Mouse (Mus musculus) MEL (cell line): ENCODE measurements around the gene Aldh9a1. TPM values are rescaled to one million over a fixed set of nuclear protein-coding genes. Genes with fewer than 3 reads are reported as not detected.

Experiments
- DNase-seq: peaks from one replicate; pipeline ENCODE4 v3.0.0; 2011; ENCODE audit warnings: low read depth, low spot score
- H3K27ac ChIP-seq: 2 replicates; pipeline ENCODE4 v1.5.1; 2012; ENCODE audit warnings: low read depth, mild to moderate bottlenecking, control low read depth, low read length, moderate library complexity; ENCODE audit not compliant: control insufficient read depth
- H3K27me3 ChIP-seq, 2 experiments: fragments of 150-350 bp in 1 of 2; sonication (generic) in 1 of 2; 2 replicates each; pipeline ENCODE4 v1.6.1; 2012; ENCODE audit warnings: low read length in 2 of 2, mild to moderate bottlenecking in 2 of 2, improper control_type of control experiment in 1 of 2, moderate library complexity in 1 of 2; ENCODE audit not compliant: insufficient read depth in 2 of 2, control insufficient read depth in 1 of 2
- H3K36me3 ChIP-seq, 2 experiments: 2 replicates each; pipeline ENCODE4 v1.6.1; 2012 to 2014; ENCODE audit warnings: low read length in 2 of 2, improper control_type of control experiment in 1 of 2, inconsistent platforms in 1 of 2, mild to moderate bottlenecking in 1 of 2; ENCODE audit not compliant: insufficient read depth in 2 of 2, control insufficient read depth in 1 of 2
- H3K4me1 ChIP-seq, 2 experiments: fragments of 150-350 bp in 1 of 2; sonication (generic) in 1 of 2; 2 replicates each; pipeline ENCODE4 v1.6.1; 2012; ENCODE audit warnings: low read length in 2 of 2, improper control_type of control experiment in 1 of 2, mild to moderate bottlenecking in 1 of 2; ENCODE audit not compliant: insufficient read depth in 2 of 2, control insufficient read depth in 1 of 2
- H3K4me3 ChIP-seq, 2 experiments: fragments of 150-350 bp in 1 of 2; sonication (generic) in 1 of 2; 2 replicates each; pipeline ENCODE4 v1.5.1; 2012; ENCODE audit warnings: low read depth in 2 of 2, low read length in 2 of 2, mild to moderate bottlenecking in 2 of 2, moderate library complexity in 2 of 2, control low read depth in 1 of 2, improper control_type of control experiment in 1 of 2; ENCODE audit not compliant: control insufficient read depth in 1 of 2, insufficient read depth in 1 of 2
- H3K79me2 ChIP-seq: 2 replicates; pipeline ENCODE4 v1.6.1; 2012; ENCODE audit warnings: mild to moderate bottlenecking, low read length, moderate library complexity; ENCODE audit not compliant: control insufficient read depth, poor library complexity, insufficient read depth
- H3K9ac ChIP-seq: 2 replicates; pipeline ENCODE4 v1.6.1; 2012; ENCODE audit warnings: low read depth, mild to moderate bottlenecking, control low read depth, low read length, moderate library complexity; ENCODE audit not compliant: control insufficient read depth, poor library complexity, severe bottlenecking
- H3K9me3 ChIP-seq: fragments of 150-350 bp; sonication (generic); replicated peaks from 2 replicates; pipeline ENCODE4 v1.6.1; 2012; ENCODE audit warnings: mild to moderate bottlenecking, low read length, improper control_type of control experiment, moderate library complexity; ENCODE audit not compliant: insufficient read depth
- BHLHE40 ChIP-seq: IDR thresholded peaks from 2 replicates; pipeline ENCODE4 v1.6.1; 2012; ENCODE audit warnings: low read depth, mild to moderate bottlenecking, inconsistent platforms, low read length, improper control_type of control experiment, borderline replicate concordance
- CTCF ChIP-seq, 3 experiments: IDR thresholded peaks in 2 of 3; conservative IDR thresholded peaks in 1 of 3; 2 replicates each; pipeline ENCODE4 v1.5.1; 2011 to 2012; ENCODE audit warnings: low read length in 3 of 3, low read depth in 2 of 3, mild to moderate bottlenecking in 2 of 3, improper control_type of control experiment in 1 of 3, inconsistent platforms in 1 of 3, mixed read lengths in 1 of 3, moderate library complexity in 1 of 3; ENCODE audit not compliant: control insufficient read depth in 1 of 3, insufficient read depth in 1 of 3, poor library complexity in 1 of 3, severe bottlenecking in 1 of 3
- GABPA ChIP-seq: IDR thresholded peaks from 2 replicates; pipeline ENCODE4 v1.6.1; 2012; ENCODE audit warnings: low read depth, mild to moderate bottlenecking, inconsistent platforms, low read length, improper control_type of control experiment, moderate library complexity
- JUND ChIP-seq: IDR thresholded peaks from 2 replicates; pipeline ENCODE4 v1.6.1; 2011; ENCODE audit warnings: low read depth, mild to moderate bottlenecking, improper control_type of control experiment, low read length
- MAX ChIP-seq: IDR thresholded peaks from 2 replicates; pipeline ENCODE4 v1.6.1; 2011; ENCODE audit warnings: low read length, improper control_type of control experiment
- MAZ ChIP-seq: IDR thresholded peaks from 2 replicates; pipeline ENCODE4 v1.6.1; 2012; ENCODE audit warnings: low read depth, mild to moderate bottlenecking, inconsistent platforms, low read length, improper control_type of control experiment
- MEF2A ChIP-seq: IDR thresholded peaks from 2 replicates; pipeline ENCODE4 v1.6.1; 2014; ENCODE audit warnings: low read depth, mild to moderate bottlenecking, inconsistent platforms, low read length, improper control_type of control experiment; ENCODE audit not compliant: poor library complexity, insufficient replicate concordance, severe bottlenecking; ENCODE audit errors: extremely low read depth
- MYB ChIP-seq: IDR thresholded peaks from 2 replicates; pipeline ENCODE4 v1.6.1; 2011; ENCODE audit warnings: mild to moderate bottlenecking, low read depth, low read length, improper control_type of control experiment
- MYC ChIP-seq: IDR thresholded peaks from 2 replicates; pipeline ENCODE4 v1.6.1; 2011; ENCODE audit warnings: low read depth, mild to moderate bottlenecking, low read length, improper control_type of control experiment, moderate library complexity
- POLR2AphosphoS2 ChIP-seq: IDR thresholded peaks from 2 replicates; pipeline ENCODE4 v1.6.1; 2011; ENCODE audit warnings: low read length, improper control_type of control experiment
- POLR2AphosphoS5 ChIP-seq: IDR thresholded peaks from 2 replicates; pipeline ENCODE4 v1.6.1; 2012; ENCODE audit warnings: low read depth, borderline replicate concordance, mild to moderate bottlenecking, inconsistent platforms, low read length, moderate library complexity, mixed read lengths
- SIN3A ChIP-seq: IDR thresholded peaks from 2 replicates; pipeline ENCODE4 v1.6.1; 2012; ENCODE audit warnings: low read length, improper control_type of control experiment, inconsistent platforms
- SMC3 ChIP-seq: IDR thresholded peaks from 2 replicates; pipeline ENCODE4 v1.6.1; 2011; ENCODE audit warnings: low read depth, low read length, improper control_type of control experiment
- TAL1 ChIP-seq: IDR thresholded peaks from 2 replicates; pipeline ENCODE4 v1.6.1; 2012; ENCODE audit warnings: mild to moderate bottlenecking, inconsistent platforms, low read length, moderate library complexity, mixed read lengths
- TCF12 ChIP-seq: IDR thresholded peaks from 2 replicates; pipeline ENCODE4 v1.6.1; 2014; ENCODE audit warnings: low read depth, mild to moderate bottlenecking, inconsistent platforms, low read length, improper control_type of control experiment, moderate library complexity
- USF2 ChIP-seq, 2 experiments: IDR thresholded peaks; 2 replicates each; pipeline ENCODE4 v1.6.1; 2011 to 2012; ENCODE audit warnings: improper control_type of control experiment in 2 of 2, low read length in 2 of 2, borderline replicate concordance in 1 of 2, inconsistent platforms in 1 of 2, low read depth in 1 of 2, mild to moderate bottlenecking in 1 of 2; ENCODE audit not compliant: insufficient read depth in 1 of 2
- ZC3H11A ChIP-seq: IDR thresholded peaks from 2 replicates; pipeline ENCODE4 v1.6.1; 2012; ENCODE audit warnings: low read depth, mild to moderate bottlenecking, inconsistent platforms, low read length, improper control_type of control experiment
- ZNF384 ChIP-seq: IDR thresholded peaks from 2 replicates; pipeline ENCODE4 v1.6.1; 2012; ENCODE audit warnings: low read depth, mild to moderate bottlenecking, inconsistent platforms, low read length, improper control_type of control experiment
- polyA plus RNA-seq, 2 experiments: library from polyadenylated mRNA; stranded (reverse) in 1 of 2; unstranded in 1 of 2; fragments of >175 nt in 1 of 2; fragments of >200 nt in 1 of 2; gene quantifications; 2 replicates each; pipeline versions ENCODE4 v1.2.1 to v1.2.4; 2012; ENCODE audit warnings: low replicate concordance in 2 of 2, low read depth in 1 of 2; ENCODE audit not compliant: insufficient read length in 2 of 2, insufficient read depth in 1 of 2, missing spikeins in 1 of 2
- total RNA-seq: library from RNA; depleted of rRNA; stranded (reverse); fragments of 300-350 nt; gene quantifications from 2 replicates; pipeline ENCODE4 v1.2.3, GENCODE M21; 2012

Aldh9a1 gene
- total and polyA plus RNA-seq, 3 experiments = 14.3 to 78.2 TPM; not detected in 1

DNA sequence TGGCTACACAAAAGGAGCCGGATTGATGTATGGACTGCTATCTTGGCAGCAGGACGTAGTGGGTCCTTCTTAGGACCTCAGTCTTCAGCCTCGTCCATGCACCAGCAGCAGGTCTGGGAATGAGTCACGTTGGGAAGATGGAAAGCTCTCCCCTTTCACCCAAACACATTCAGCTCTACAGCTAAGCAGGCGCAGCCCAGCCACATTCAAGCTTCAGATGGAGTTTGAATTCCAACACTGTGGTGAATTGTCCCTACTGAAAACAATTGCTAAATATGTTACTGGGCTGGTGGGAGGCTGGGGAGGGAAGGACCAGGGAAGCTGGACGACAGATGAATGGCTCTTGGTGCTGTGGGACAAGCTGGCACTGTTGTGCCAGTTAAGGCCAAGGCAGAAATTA lies 38.8 kb downstream of the Aldh9a1 start:
- H3K27me3 ChIP-seq = no peaks in the 10 kb centered on the region
- H3K36me3 ChIP-seq = peaks cover 0 to 20% of the 10 kb centered on the region in 2 experiments; a peak in 2 of 4 replicates
- no peaks in the 10 kb centered on the region; the same call in 1 of the 2 replicates for H3K79me2 ChIP-seq
- no peak overlapping the region for H3K4me3 ChIP-seq
- H3K27ac ChIP-seq = no peak overlapping the region
- peaks cover 12 to 16% of the 10 kb centered on the region in 2 experiments for H3K4me1 ChIP-seq
- no peak for DNase-seq
- H3K9ac ChIP-seq = no peak overlapping the region
- H3K9me3 ChIP-seq = no peaks in the 10 kb centered on the region
- no peak for TF ChIP-seq POLR2AphosphoS2
- no peak for TF ChIP-seq GABPA
- TF ChIP-seq, all 39 proteins: peak for 0

DNA sequence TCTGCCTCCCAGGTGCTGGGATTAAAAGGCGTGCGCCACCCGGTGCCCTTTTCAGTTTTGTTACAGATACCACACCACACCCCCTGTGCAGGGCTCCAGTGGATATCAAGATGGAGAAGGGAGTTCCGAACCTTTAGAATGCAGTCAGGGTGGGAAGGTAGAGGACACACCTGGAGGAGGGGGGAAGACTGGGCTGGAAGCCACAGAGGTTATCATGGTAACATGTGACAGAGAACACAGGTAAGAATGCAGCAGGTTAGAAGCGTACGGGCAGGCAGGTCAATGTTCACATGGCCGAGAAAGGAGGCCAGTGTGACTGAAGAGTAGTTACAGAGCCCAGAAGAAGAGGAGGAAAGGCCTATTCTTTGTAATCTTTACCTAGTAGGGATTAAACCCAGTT lies 39.8 kb downstream of the Aldh9a1 start:
- Histone ChIP-seq H3K79me2 (no peaks in the 10 kb centered on the region; the same call in 1 of the 2 replicates), H3K27me3 (no peaks in the 10 kb centered on the region), H3K36me3 (peaks cover 0 to 14% of the 10 kb centered on the region in 2 experiments; a peak in 2 of 4 replicates), H3K9ac (no peak overlapping the region), H3K27ac (no peak overlapping the region), H3K4me1 (peaks cover 7% of the 10 kb centered on the region in 2 experiments), H3K4me3 (no peak overlapping the region), H3K9me3 (no peaks in the 10 kb centered on the region)
- no peak for TF ChIP-seq BHLHE40
- TF ChIP-seq JUND = no peak
- no peak for TF ChIP-seq POLR2AphosphoS2
- TF ChIP-seq ZC3H11A = no peak
- no peak for TF ChIP-seq MYC
- TF ChIP-seq SMC3 = no peak
- TF ChIP-seq TCF12 = no peak
- no peak for TF ChIP-seq MAX
- no peak for TF ChIP-seq POLR2AphosphoS5
- no peak for TF ChIP-seq SIN3A
- no peak for TF ChIP-seq TAL1
- TF ChIP-seq MEF2A = no peak
- TF ChIP-seq MAZ = no peak
- no peak for TF ChIP-seq CTCF (IDR thresholded peaks at IDR 0.05 in 2 of 3, conservative IDR thresholded peaks at IDR 0.05 in 1 of 3; ENCODE audit: control insufficient read depth in 1 of 3, insufficient read depth in 1 of 3, low read depth in 2 of 3, low read length in 3 of 3, poor library complexity in 1 of 3, severe bottlenecking in 1 of 3)
- TF ChIP-seq USF2 (IDR thresholded peaks at IDR 0.05; ENCODE audit: borderline replicate concordance in 1 of 2, insufficient read depth in 1 of 2, low read depth in 1 of 2, low read length in 2 of 2) = no peak
- no peak for TF ChIP-seq ZNF384
- TF ChIP-seq MYB = no peak
- no peak for DNase-seq
